Mouse (Mus musculus) mature B cell (primary cell): Measurements from ENCODE around the gene Tead3.

ENCODE experiments used
- in situ Hi-C: fragments of 300-500 bp; cut with MboI; formaldehyde crosslinking; loops from 2 replicates; pipeline ENCODE4 v1.14.3; 2019

Tead3 gene

GRCm38 (mm10) chr17:28350466-28351352 lies at the start of gene Tead3:
Tead3 (minus strand) TSS chr17:28350817.
- in situ Hi-C loops: no loop called here

GRCm38 (mm10) chr17:28394994-28395393 lies 44.4 kb upstream of the Tead3 start:
- in situ Hi-C loops: loop anchor here (25.0 kb wide), 1 partner anchor 142 kb away; the partner anchor contains the start of genes Armc12 and Clpsl2

GRCm38 (mm10) chr17:28394051-28394765 lies 43.6 kb upstream of the Tead3 start:
- in situ Hi-C loops: loop anchor here (25.0 kb wide), 1 partner anchor 143 kb away; the partner anchor contains the start of genes Armc12 and Clpsl2

- in situ Hi-C loops: loop anchor here (25.0 kb wide), 1 partner anchor 146 kb away; the partner anchor contains the start of genes Armc12 and Clpsl2
Observed at GRCm38 (mm10) chr17:28391568-28392432, 41.2 kb upstream of the Tead3 start.

GRCm38 (mm10) chr17:28388534-28388933 lies 37.9 kb upstream of the Tead3 start:
- in situ Hi-C loops: loop anchor here (25.0 kb wide), 1 partner anchor 149 kb away; the partner anchor contains the start of genes Armc12 and Clpsl2

- in situ Hi-C loops: loop anchor here (25.0 kb wide), 1 partner anchor 151 kb away; the partner anchor contains the start of genes Armc12 and Clpsl2
Observed at GRCm38 (mm10) chr17:28386150-28386905, 35.7 kb upstream of the Tead3 start.

- in situ Hi-C loops: loop anchor here (25.0 kb wide), 1 partner anchor 153 kb away; the partner anchor contains the start of genes Armc12 and Clpsl2
Observed at GRCm38 (mm10) chr17:28384298-28384697, 33.7 kb upstream of the Tead3 start.

- in situ Hi-C loops: loop anchor here (25.0 kb wide), 1 partner anchor 157 kb away; the partner anchor contains the start of genes Armc12 and Clpsl2
Observed at GRCm38 (mm10) chr17:28380255-28380654, 29.6 kb upstream of the Tead3 start.

GRCm38 (mm10) chr17:28375592-28376061 lies 25.0 kb upstream of the Tead3 start:
- in situ Hi-C loops: loop anchor here (25.0 kb wide), 1 partner anchor 162 kb away; the partner anchor contains the start of genes Armc12 and Clpsl2

- in situ Hi-C loops: no loop called here
Observed at GRCm38 (mm10) chr17:28374494-28374893, 23.9 kb upstream of the Tead3 start.

GRCm38 (mm10) chr17:28373821-28374220 lies 23.2 kb upstream of the Tead3 start:
- in situ Hi-C loops: no loop called here

- in situ Hi-C loops: no loop called here
Observed at GRCm38 (mm10) chr17:28371941-28372340, 21.3 kb upstream of the Tead3 start.

GRCm38 (mm10) chr17:28371286-28371685 lies 20.7 kb upstream of the Tead3 start:
- in situ Hi-C loops: no loop called here

GRCm38 (mm10) chr17:28369056-28369455 lies 18.4 kb upstream of the Tead3 start:
- in situ Hi-C loops: no loop called here

- in situ Hi-C loops: no loop called here
Observed at GRCm38 (mm10) chr17:28368449-28368848, 17.8 kb upstream of the Tead3 start.

- in situ Hi-C loops: no loop called here
Observed at GRCm38 (mm10) chr17:28365122-28365521, 14.5 kb upstream of the Tead3 start, which contains the start of gene Tulp1. Tulp1 (minus strand) TSS chr17:28365222.

GRCm38 (mm10) chr17:28363507-28363906 lies 12.9 kb upstream of the Tead3 start:
- in situ Hi-C loops: no loop called here

- in situ Hi-C loops: no loop called here
Observed at GRCm38 (mm10) chr17:28362653-28363292, 12.2 kb upstream of the Tead3 start.

- in situ Hi-C loops: no loop called here
Observed at GRCm38 (mm10) chr17:28361921-28362652, 11.5 kb upstream of the Tead3 start.
